Mouse (Mus musculus) CH12.LX (cell line): ENCODE data around the gene Parp12. TPM values are rescaled to one million over a fixed set of nuclear protein-coding genes. Genes with fewer than 3 reads are reported as not detected.

Experiments used
- DNase-seq: peaks from one replicate; pipeline ENCODE4 v3.0.0-alpha.2; 2013; ENCODE audit errors: extremely low read depth
- H3K27ac ChIP-seq: 2 replicates; pipeline ENCODE4 v1.5.1; 2012; ENCODE audit warnings: low read depth, mild to moderate bottlenecking, control low read depth, moderate library complexity; ENCODE audit not compliant: insufficient read depth
- H3K27me3 ChIP-seq: replicated peaks from 2 replicates; pipeline ENCODE3; 2012; ENCODE audit warnings: inconsistent platforms
- H3K36me3 ChIP-seq, 2 experiments: replicated peaks in 1 of 2; 2 replicates each; pipeline versions ENCODE3 to v1.6.1; 2012; ENCODE audit warnings: inconsistent platforms in 1 of 2, low read length in 1 of 2, mild to moderate bottlenecking in 1 of 2, mixed read lengths in 1 of 2, moderate library complexity in 1 of 2; ENCODE audit not compliant: control insufficient read depth in 1 of 2, insufficient read depth in 1 of 2
- H3K4me1 ChIP-seq, 2 experiments: 2 replicates each; pipeline ENCODE4 v1.6.1; 2012; ENCODE audit warnings: inconsistent platforms in 1 of 2, moderate library complexity in 1 of 2; ENCODE audit not compliant: insufficient read depth in 2 of 2, control insufficient read depth in 1 of 2
- H3K4me2 ChIP-seq: 2 replicates; pipeline ENCODE4 v1.6.1; 2012; ENCODE audit warnings: low read depth, mild to moderate bottlenecking, control low read depth; ENCODE audit not compliant: poor library complexity, insufficient read depth, severe bottlenecking
- H3K4me3 ChIP-seq, 3 experiments: fragments of 150-350 bp in 1 of 3; sonication (generic) in 1 of 3; replicated peaks in 1 of 3; 2 replicates each; pipeline versions ENCODE3 to v1.5.1; 2011 to 2012; ENCODE audit warnings: low read depth in 2 of 3, low read length in 2 of 3, mild to moderate bottlenecking in 2 of 3, moderate library complexity in 2 of 3, control low read depth in 1 of 3, improper control_type of control experiment in 1 of 3, inconsistent platforms in 1 of 3, mixed read lengths in 1 of 3; ENCODE audit not compliant: poor library complexity in 1 of 3
- H3K79me2 ChIP-seq: replicated peaks from 2 replicates; pipeline ENCODE4 v1.6.1; 2012; ENCODE audit warnings: mild to moderate bottlenecking, moderate library complexity; ENCODE audit not compliant: control insufficient read depth, poor library complexity, insufficient read depth, severe bottlenecking; ENCODE audit errors: extremely low read depth
- H3K9ac ChIP-seq: 2 replicates; pipeline ENCODE4 v1.6.1; 2012; ENCODE audit warnings: low read depth, mild to moderate bottlenecking, control low read depth, moderate library complexity; ENCODE audit not compliant: insufficient read depth
- H3K9me3 ChIP-seq: replicated peaks from 2 replicates; pipeline ENCODE3; 2012; ENCODE audit warnings: low read length, inconsistent platforms, mixed read lengths
- E2F4 ChIP-seq: IDR thresholded peaks from 2 replicates; pipeline ENCODE4 v1.6.1; 2011; ENCODE audit warnings: low read depth, low read length, improper control_type of control experiment; ENCODE audit not compliant: insufficient replicate concordance
- ELF1 ChIP-seq: IDR thresholded peaks from 2 replicates; pipeline ENCODE4 v1.6.1; 2014; ENCODE audit warnings: low read depth, mild to moderate bottlenecking, inconsistent platforms, low read length, improper control_type of control experiment
- ETS1 ChIP-seq: conservative IDR thresholded peaks from 2 replicates; pipeline ENCODE4 v1.6.1; 2012; ENCODE audit warnings: low read depth, mild to moderate bottlenecking, inconsistent platforms, low read length, improper control_type of control experiment, moderate library complexity
- GABPA ChIP-seq: IDR thresholded peaks from 2 replicates; pipeline ENCODE4 v1.6.1; 2012; ENCODE audit warnings: low read depth, low read length, improper control_type of control experiment, inconsistent platforms; ENCODE audit not compliant: insufficient replicate concordance
- HCFC1 ChIP-seq: IDR thresholded peaks from 2 replicates; pipeline ENCODE4 v1.6.1; 2012; ENCODE audit warnings: low read depth, mild to moderate bottlenecking, inconsistent platforms, low read length, improper control_type of control experiment
- JUN ChIP-seq: IDR thresholded peaks from 2 replicates; pipeline ENCODE4 v1.6.1; 2011; ENCODE audit warnings: low read depth, mild to moderate bottlenecking, low read length, improper control_type of control experiment, moderate library complexity; ENCODE audit not compliant: insufficient read depth
- KAT2A ChIP-seq: IDR thresholded peaks from 2 replicates; pipeline ENCODE4 v1.6.1; 2012; ENCODE audit warnings: low read length, improper control_type of control experiment, inconsistent platforms; ENCODE audit not compliant: insufficient replicate concordance
- MAFK ChIP-seq: IDR thresholded peaks from 2 replicates; pipeline ENCODE4 v1.6.1; 2011; ENCODE audit warnings: low read length, improper control_type of control experiment; ENCODE audit not compliant: insufficient replicate concordance
- MAZ ChIP-seq: IDR thresholded peaks from 2 replicates; pipeline ENCODE4 v1.6.1; 2012; ENCODE audit warnings: low read depth, mild to moderate bottlenecking, inconsistent platforms, low read length, improper control_type of control experiment, moderate library complexity
- MEF2A ChIP-seq: IDR thresholded peaks from 2 replicates; pipeline ENCODE4 v1.6.1; 2014; ENCODE audit warnings: low read depth, mild to moderate bottlenecking, inconsistent platforms, low read length, improper control_type of control experiment, borderline replicate concordance
- MYC ChIP-seq: IDR thresholded peaks from 2 replicates; pipeline ENCODE4 v1.6.1; 2011; ENCODE audit warnings: low read depth, mild to moderate bottlenecking, improper control_type of control experiment, low read length
- NRF1 ChIP-seq: IDR thresholded peaks from 2 replicates; pipeline ENCODE4 v1.6.1; 2014; ENCODE audit warnings: low read depth, mild to moderate bottlenecking, inconsistent platforms, low read length, improper control_type of control experiment, moderate library complexity
- RCOR1 ChIP-seq: conservative IDR thresholded peaks from 2 replicates; pipeline ENCODE4 v1.6.1; 2012; ENCODE audit warnings: low read depth, mild to moderate bottlenecking, inconsistent platforms, low read length, improper control_type of control experiment
- SIN3A ChIP-seq: IDR thresholded peaks from 2 replicates; pipeline ENCODE4 v1.6.1; 2012; ENCODE audit warnings: low read length, improper control_type of control experiment, inconsistent platforms
- SMC3 ChIP-seq: IDR thresholded peaks from 2 replicates; pipeline ENCODE4 v1.6.1; 2011; ENCODE audit warnings: low read depth, low read length, improper control_type of control experiment
- USF1 ChIP-seq: IDR thresholded peaks from 2 replicates; pipeline ENCODE4 v1.6.1; 2014; ENCODE audit warnings: low read depth, mild to moderate bottlenecking, inconsistent platforms, low read length, improper control_type of control experiment
- USF2 ChIP-seq: conservative IDR thresholded peaks from 2 replicates; pipeline ENCODE4 v1.6.1; 2011; ENCODE audit warnings: low read depth, low read length, improper control_type of control experiment
- ZMIZ1 ChIP-seq: IDR thresholded peaks from 2 replicates; pipeline ENCODE4 v1.6.1; 2012; ENCODE audit warnings: low read depth, mild to moderate bottlenecking, inconsistent platforms, low read length, improper control_type of control experiment
- dilution Hi-C: fragments of 300-500 bp; cut with MboI; formaldehyde crosslinking; loops from 2 replicates; pipeline ENCODE4 v1.14.3; 2020; ENCODE audit warnings: low sequenced_read_pairs; ENCODE audit not compliant: extremely low pct_unique_long_range_greater_than_20kb, extremely low pct_ligation_motif_present
- in situ Hi-C: fragments of 300-500 bp; cut with MboI; formaldehyde crosslinking; loops from 3 replicates; pipeline ENCODE4 v1.14.3; 2019; ENCODE audit warnings: low sequenced_read_pairs, low pct_ligation_motif_present, low pct_unique_long_range_greater_than_20kb, mixed read lengths
- polyA plus RNA-seq: library from polyadenylated mRNA; unstranded; fragments of >175 nt; gene quantifications from 2 replicates; pipeline ENCODE4 v1.2.1, GENCODE M21; 2012; ENCODE audit warnings: low read depth; ENCODE audit not compliant: insufficient read length
- total RNA-seq, 2 experiments: library from RNA; depleted of rRNA; stranded (reverse); fragments of 300-350 nt in 1 of 2; fragments of >200 nt in 1 of 2; gene quantifications; 2 replicates each; pipeline ENCODE4 v1.2.3; 2012 to 2014

Gene Parp12
- 0.04 TPM in 1 of 2 replicates, not detected in the other for total RNA-seq (2012; rRNA removed)
- total RNA-seq (2014; rRNA removed): not detected in 2 replicates
- not detected in 2 replicates for polyA plus RNA-seq

- Histone ChIP-seq H3K27me3 (no peaks in the 10 kb centered on the region), H3K4me1 (no peaks in the 10 kb centered on the region), H3K4me2 (no peak within 1 kb of the TSS), H3K9me3 (peaks cover 13% of the 10 kb centered on the region), H3K9ac (no peak within 1 kb of the TSS), H3K36me3 (no peaks in the 10 kb centered on the region), H3K4me3 (no peak within 1 kb of the TSS), H3K27ac (no peak within 1 kb of the TSS), H3K79me2 (no peaks in the 10 kb centered on the region)
- in situ Hi-C loops (no loop called here), dilution Hi-C loops (no loop called here)
- no peak for TF ChIP-seq MYC
- no peak for TF ChIP-seq ETS1
- no peak for TF ChIP-seq MEF2A
- no peak for TF ChIP-seq MAFK
- DNase-seq: no peak
Observed at GRCm38 (mm10) chr6:39117584-39118455, at the start of gene Parp12. TSS of gene Parp12 (minus strand) at chr6:39118349.

- dilution Hi-C loops (no loop called here), in situ Hi-C loops (no loop called here)
- H3K27ac ChIP-seq: no peak overlapping the region
- DNase-seq: no peak
- H3K9me3 ChIP-seq: no peaks in the 10 kb centered on the region
- peaks cover 0 to 16% of the 10 kb centered on the region in 2 experiments for H3K36me3 ChIP-seq
- no peaks in the 10 kb centered on the region for H3K79me2 ChIP-seq
- H3K27me3 ChIP-seq: no peaks in the 10 kb centered on the region
- peaks cover 0 to 7% of the 10 kb centered on the region in 2 experiments; a peak in 1 of 4 replicates for H3K4me1 ChIP-seq
- TF ChIP-seq KAT2A (no peak), RCOR1 (no peak), ETS1 (no peak), ZMIZ1 (no peak), SIN3A (no peak), MAZ (no peak), USF1 (no peak), HCFC1 (no peak), GABPA (no peak), USF2 (no peak), ELF1 (no peak), E2F4 (no peak), SMC3 (no peak), NRF1 (no peak), MEF2A (no peak), JUN (no peak)
- H3K9ac ChIP-seq: no peak overlapping the region
- H3K4me2 ChIP-seq: no peak overlapping the region
- H3K4me3 ChIP-seq: no peak overlapping the region
Observed at GRCm38 (mm10) chr6:39164891-39165290, 46.7 kb upstream of the Parp12 start.
